Mouse (Mus musculus) G1E-ER4 (cell line): ENCODE results near the gene Kcnd3. TPM values are rescaled to one million over a fixed set of nuclear protein-coding genes. Genes with fewer than 3 reads are reported as not detected.

ENCODE experiments used
- GATA1 ChIP-seq: IDR thresholded peaks from one replicate; pipeline ENCODE4 v1.8.0; 2012; ENCODE audit warnings: low read length, inconsistent platforms
- polyA plus RNA-seq: library from polyadenylated mRNA; stranded (reverse); fragments of >175 nt; gene quantifications from 2 replicates; pipeline ENCODE4 v1.2.3, GENCODE M21; 2012

Kcnd3 gene
- not detected in 2 replicates for polyA plus RNA-seq

- TF ChIP-seq GATA1 = no peak
Observed at GRCm38 (mm10) chr3:105451627-105452555, at the start of gene Kcnd3. Gene Kcnd3, plus strand, starts transcription at chr3:105452330.

GRCm38 (mm10) chr3:105402676-105403075, 49.5 kb upstream of the Kcnd3 start:
- no peak for TF ChIP-seq GATA1

- TF ChIP-seq GATA1 = no peak
Observed at GRCm38 (mm10) chr3:105403410-105404076, 48.6 kb upstream of the Kcnd3 start.

GRCm38 (mm10) chr3:105404077-105404446, 48.1 kb upstream of the Kcnd3 start:
- no peak for TF ChIP-seq GATA1

GRCm38 (mm10) chr3:105405516-105405915, 46.6 kb upstream of the Kcnd3 start:
- TF ChIP-seq GATA1 = no peak

GRCm38 (mm10) chr3:105406036-105406435, 46.1 kb upstream of the Kcnd3 start:
- TF ChIP-seq GATA1 = no peak

GRCm38 (mm10) chr3:105408211-105408610, 43.9 kb upstream of the Kcnd3 start:
- TF ChIP-seq GATA1 = no peak

- no peak for TF ChIP-seq GATA1
Observed at GRCm38 (mm10) chr3:105410810-105411209, 41.3 kb upstream of the Kcnd3 start.

- no peak for TF ChIP-seq GATA1
Observed at GRCm38 (mm10) chr3:105411776-105412175, 40.4 kb upstream of the Kcnd3 start.

GRCm38 (mm10) chr3:105412229-105412628, 39.9 kb upstream of the Kcnd3 start:
- no peak for TF ChIP-seq GATA1

- TF ChIP-seq GATA1 = no peak
Observed at GRCm38 (mm10) chr3:105412681-105413080, 39.4 kb upstream of the Kcnd3 start.

GRCm38 (mm10) chr3:105418441-105418840, 33.7 kb upstream of the Kcnd3 start:
- no peak for TF ChIP-seq GATA1

GRCm38 (mm10) chr3:105422391-105422790, 29.7 kb upstream of the Kcnd3 start:
- no peak for TF ChIP-seq GATA1

GRCm38 (mm10) chr3:105423427-105423826, 28.7 kb upstream of the Kcnd3 start:
- no peak for TF ChIP-seq GATA1

GRCm38 (mm10) chr3:105428586-105428985, 23.5 kb upstream of the Kcnd3 start:
- TF ChIP-seq GATA1 = no peak

GRCm38 (mm10) chr3:105436383-105436782, 15.7 kb upstream of the Kcnd3 start:
- no peak for TF ChIP-seq GATA1

GRCm38 (mm10) chr3:105436971-105437370, 15.2 kb upstream of the Kcnd3 start:
- no peak for TF ChIP-seq GATA1
